10 mouse cellular contexts compared by ENCODE assay signal in genomic region chr3:52033857-52034588, GRCm38 (mm10).
DNase-seq lines count a peak whose midpoint lies in the region; ATAC-seq and TF ChIP-seq lines count a peak whose summit lies in the region.
"Had no signal": no experiment of that assay in that cellular context is flagged by ENCODE, and none has a peak within 500 bp of the region (broad histone marks: within the 10 kb centered on the region; RNA-seq: fewer than 3 reads in every experiment).

No protein-coding gene starts in this region.

- DNase-seq in urinary bladder, postnatal 25 days (ENCODE audit: low spot score), result peak; percentile 40
- DNase-seq in urinary bladder, postnatal 10 days (ENCODE audit: low spot score), result no peak
- DNase-seq in limb, embryonic 10.5 days (ENCODE audit: low spot score), result peak; percentile 66
- peak; percentile 90 for DNase-seq in yolk sac, embryonic 10.5 days (ENCODE audit: low spot score)
- DNase-seq in thymus, adult 2 months, result no peak
- DNase-seq: cerebellum, adult 9-10 months had no signal

- TF ChIP-seq POLR2A in thymus, adult 2 months (IDR thresholded peaks at IDR 0.05; ENCODE audit: control insufficient read depth, extremely low read depth, insufficient read depth, low read length, poor library complexity), result no peak

- no peaks in the 10 kb centered on the region for H3K36me3 ChIP-seq in hindbrain, embryonic 13.5 days
- no peaks in the 10 kb centered on the region for H3K36me3 ChIP-seq in hindbrain, embryonic 12.5 days
- H3K36me3 ChIP-seq in limb, embryonic 10.5 days, result no peaks in the 10 kb centered on the region
- no peaks in the 10 kb centered on the region for H3K36me3 ChIP-seq in thymus, adult 2 months (ENCODE audit: control insufficient read depth, insufficient read depth, low read length)

- H3K9ac ChIP-seq in hindbrain, embryonic 13.5 days, result no peak overlapping the region
- H3K9ac ChIP-seq in hindbrain, embryonic 12.5 days, result no peak overlapping the region

- 29% methylated on average over 14 of the region's 14 CpGs for WGBS in hindbrain, embryonic 13.5 days
- WGBS in hindbrain, embryonic 12.5 days, result 30% methylated on average over 14 of the region's 14 CpGs
- 6% methylated on average over 14 of the region's 14 CpGs for WGBS in limb, embryonic 10.5 days
- WGBS in thymus, adult 2 months, result 86% methylated on average over 14 of the region's 14 CpGs

- no peak overlapping the region for H3K4me3 ChIP-seq in hindbrain, embryonic 13.5 days
- H3K4me3 ChIP-seq in hindbrain, embryonic 12.5 days, result no peak overlapping the region
- H3K4me3 ChIP-seq in limb, embryonic 10.5 days, result peak overlapping the region; percentile 29
- H3K4me3 ChIP-seq in thymus, adult 2 months (ENCODE audit: control insufficient read depth, insufficient read depth, low read length), result no peak overlapping the region

- peaks cover 31% of the 10 kb centered on the region for H3K4me1 ChIP-seq in hindbrain, embryonic 13.5 days (replicated peaks)
- peaks cover 32% of the 10 kb centered on the region for H3K4me1 ChIP-seq in hindbrain, embryonic 12.5 days
- peaks cover 77% of the 10 kb centered on the region for H3K4me1 ChIP-seq in limb, embryonic 10.5 days
- H3K4me1 ChIP-seq in thymus, adult 2 months (replicated peaks; ENCODE audit: control insufficient read depth, insufficient read depth, low read length), result peaks cover 27% of the 10 kb centered on the region

- TF ChIP-seq CTCF in thymus, adult 2 months (IDR thresholded peaks at IDR 0.05; ENCODE audit: borderline replicate concordance, control insufficient read depth, extremely low read depth, insufficient read depth, low read length, poor library complexity), result no peak

- ATAC-seq in hindbrain, embryonic 13.5 days (ENCODE audit: low FRiP score), result no peak
- ATAC-seq in hindbrain, embryonic 12.5 days (ENCODE audit: low FRiP score), result no peak
- ATAC-seq in cerebellum, adult (ENCODE audit: insufficient number of reproducible peaks, low FRiP score, low TSS enrichment), result no peak
- ATAC-seq: forebrain, embryonic 14.5 days had no signal

- H3K27me3 ChIP-seq in hindbrain, embryonic 13.5 days, result no peaks in the 10 kb centered on the region
- no peaks in the 10 kb centered on the region for H3K27me3 ChIP-seq in hindbrain, embryonic 12.5 days
- H3K27me3 ChIP-seq in limb, embryonic 10.5 days (ENCODE audit: low read depth, poor library complexity, severe bottlenecking), result 0 out of 2 replicates have a peak, but pooled peaks cover 3% of the 10 kb centered on the region
- no peaks in the 10 kb centered on the region for H3K27me3 ChIP-seq in thymus, adult 2 months (ENCODE audit: control insufficient read depth, insufficient read depth, low read length)

- peak overlapping the region; percentile 6; the same call in 1 of the 2 replicates for H3K27ac ChIP-seq in hindbrain, embryonic 13.5 days
- H3K27ac ChIP-seq in hindbrain, embryonic 12.5 days, result no peak overlapping the region
- H3K27ac ChIP-seq in limb, embryonic 10.5 days, result peak overlapping the region; percentile 84
- H3K27ac ChIP-seq in thymus, adult 2 months (ENCODE audit: control insufficient read depth, insufficient read depth, low read length), result no peak overlapping the region

- H3K4me2 ChIP-seq in hindbrain, embryonic 13.5 days, result no peak overlapping the region
- no peak overlapping the region for H3K4me2 ChIP-seq in hindbrain, embryonic 12.5 days (replicated peaks)

- no peaks in the 10 kb centered on the region for H3K9me3 ChIP-seq in hindbrain, embryonic 13.5 days
- H3K9me3 ChIP-seq in hindbrain, embryonic 12.5 days (replicated peaks), result no peaks in the 10 kb centered on the region
- no peaks in the 10 kb centered on the region for H3K9me3 ChIP-seq in limb, embryonic 10.5 days (replicated peaks)

Comparison
In these comparisons a context has a peak if more than half of its experiments do, and no peak if none do; other contexts are left out.
1. H3K27ac ChIP-seq: peak in hindbrain, embryonic 13.5 days (single experiment) and limb, embryonic 10.5 days (single experiment); none in hindbrain, embryonic 12.5 days (single experiment) and thymus, adult 2 months (single experiment).
2. DNase-seq: peak in urinary bladder, postnatal 25 days (single experiment), limb, embryonic 10.5 days (single experiment) and yolk sac, embryonic 10.5 days (single experiment); none in urinary bladder, postnatal 10 days (single experiment) and thymus, adult 2 months (single experiment).